Mouse (Mus musculus) C2C12 (cell line): ENCODE results near the gene Hlcs.

Experiments used
- CEBPB ChIP-seq: IDR thresholded peaks from one replicate; pipeline ENCODE4 v1.6.1; 2011; ENCODE audit warnings: low read depth, mild to moderate bottlenecking, control low read depth, moderate library complexity
- CTCF ChIP-seq: IDR thresholded peaks from one replicate; pipeline ENCODE4 v1.5.1; 2011; ENCODE audit not compliant: control insufficient read depth, insufficient read depth, insufficient read length
- FOSL1 ChIP-seq: IDR thresholded peaks from one replicate; pipeline ENCODE4 v1.8.0; 2011; ENCODE audit warnings: mild to moderate bottlenecking, low read length; ENCODE audit not compliant: poor library complexity, insufficient read depth, severe bottlenecking
- MAX ChIP-seq: IDR thresholded peaks from one replicate; pipeline ENCODE4 v1.6.1; 2011; ENCODE audit warnings: mild to moderate bottlenecking, control low read depth
- MYOD1 ChIP-seq: IDR thresholded peaks from one replicate; pipeline ENCODE4 v1.6.1; 2011; ENCODE audit warnings: low read depth; ENCODE audit not compliant: control insufficient read depth, insufficient read length
- USF1 ChIP-seq: IDR thresholded peaks from one replicate; pipeline ENCODE4 v1.6.1; 2011; ENCODE audit warnings: low read depth, mild to moderate bottlenecking, control low read depth, moderate library complexity

DNA sequence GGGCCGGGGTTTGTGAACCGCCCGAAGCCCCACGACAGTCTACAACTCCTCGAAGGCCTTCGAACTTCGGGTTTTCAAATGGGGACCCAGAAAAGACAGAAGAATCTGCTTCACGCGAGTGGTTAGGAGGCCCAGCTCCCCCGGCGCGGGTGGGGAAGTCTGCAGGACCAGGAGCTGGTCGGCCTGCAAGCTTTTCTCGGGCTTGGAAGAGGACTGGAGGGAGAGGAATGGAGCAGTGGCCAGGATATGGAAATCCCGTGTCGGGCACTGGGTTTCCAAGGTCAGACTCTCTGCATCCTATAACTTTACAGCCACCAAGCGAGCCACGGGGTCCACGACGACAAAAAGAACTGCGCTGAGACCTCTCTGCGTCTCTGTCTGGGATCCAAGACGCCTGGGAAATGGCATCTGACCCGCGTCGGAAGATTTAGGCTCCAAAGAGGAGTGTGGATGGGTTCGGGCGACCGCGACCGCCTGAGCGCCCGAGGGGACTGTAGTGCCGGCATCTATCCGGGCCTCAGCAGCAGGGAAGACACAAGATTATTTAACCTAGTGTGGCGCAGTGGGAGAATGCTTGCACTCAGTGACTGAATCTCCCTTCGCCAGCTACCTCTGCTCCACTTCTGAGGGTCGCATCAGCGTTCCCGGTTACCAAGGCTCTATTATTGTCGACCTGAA lies 229.4 kb downstream of the Hlcs start:
- no peak for TF ChIP-seq CTCF
- no peak for TF ChIP-seq USF1
- TF ChIP-seq FOSL1 = no peak
- TF ChIP-seq MAX = no peak
- no peak for TF ChIP-seq CEBPB
- no peak for TF ChIP-seq MYOD1
